Mouse (Mus musculus) mesoderm, embryonic 11.5 days (tissue): ENCODE measurements around the gene Rad23a.
A peak's percentile ranks its signal among the peaks of the same experiment; 100 is the strongest.

Source experiments
- DNase-seq: peaks from one replicate; pipeline ENCODE4 v3.0.0-alpha.2; 2012; ENCODE audit warnings: low read depth, low spot score

Rad23a gene

GRCm38 (mm10) chr8:84840248-84840999, at the start of gene Rad23a:
TSS of gene Rad23a (minus strand) at chr8:84840665.
- peak; percentile 96 for DNase-seq

GRCm38 (mm10) chr8:84889141-84889540, 48.7 kb upstream of the Rad23a start:
- no peak for DNase-seq

GRCm38 (mm10) chr8:84888280-84888679, 47.8 kb upstream of the Rad23a start:
- DNase-seq, result no peak

GRCm38 (mm10) chr8:84884728-84885127, 44.3 kb upstream of the Rad23a start:
- DNase-seq, result no peak

- no peak for DNase-seq
Measured at GRCm38 (mm10) chr8:84878915-84879314, 38.5 kb upstream of the Rad23a start.

- DNase-seq, result no peak
Measured at GRCm38 (mm10) chr8:84877297-84878035, 37.0 kb upstream of the Rad23a start.

GRCm38 (mm10) chr8:84874339-84874738, 33.9 kb upstream of the Rad23a start:
- DNase-seq, result no peak

GRCm38 (mm10) chr8:84873016-84873415, 32.6 kb upstream of the Rad23a start:
- no peak for DNase-seq

GRCm38 (mm10) chr8:84872309-84872965, 32.0 kb upstream of the Rad23a start:
- peak; percentile 16 for DNase-seq

GRCm38 (mm10) chr8:84871376-84872308, 31.2 kb upstream of the Rad23a start, which contains the start of gene Syce2:
TSS of gene Syce2 (plus strand) at chr8:84872111.
- peak; percentile 68 for DNase-seq

- DNase-seq, result peak; percentile 95
Measured at GRCm38 (mm10) chr8:84856864-84857441, 16.5 kb upstream of the Rad23a start, which contains the start of gene Farsa. TSS of gene Farsa (plus strand) at chr8:84856989.

GRCm38 (mm10) chr8:84856434-84856833, 16.0 kb upstream of the Rad23a start:
- DNase-seq, result no peak

GRCm38 (mm10) chr8:84847684-84848435, 7.4 kb upstream of the Rad23a start:
- DNase-seq, result no peak

- peak; percentile 100 for DNase-seq
Measured at GRCm38 (mm10) chr8:84846722-84847572, 6.5 kb upstream of the Rad23a start, which contains the start of gene Calr. TSS of gene Calr (minus strand) at chr8:84846934.

GRCm38 (mm10) chr8:84846094-84846721, 5.7 kb upstream of the Rad23a start:
- DNase-seq, result no peak

- no peak for DNase-seq
Measured at GRCm38 (mm10) chr8:84845355-84846093, 5.1 kb upstream of the Rad23a start.

GRCm38 (mm10) chr8:84844397-84845070, 4.1 kb upstream of the Rad23a start:
- no peak for DNase-seq
